Mouse (Mus musculus) layer of hippocampus, postnatal 36 days (tissue): ENCODE measurements around the gene Tssc4. TPM values are rescaled to one million over a fixed set of nuclear protein-coding genes. Genes with fewer than 3 reads are reported as not detected.

ENCODE experiments used
- DNase-seq, 2 experiments: peaks; one replicate each; pipeline ENCODE4 v3.0.0; 2022
- total RNA-seq, 2 experiments: library from RNA; stranded (reverse); gene quantifications; 2 replicates each; pipeline ENCODE4 v1.2.3; 2021

Gene Tssc4
- total RNA-seq, 2 experiments from 2014 or later, result 40.0 to 46.3 TPM

GRCm38 (mm10) chr7:143069751-143070400, 827 bp downstream of the Tssc4 start:
- DNase-seq, result no peak

DNA sequence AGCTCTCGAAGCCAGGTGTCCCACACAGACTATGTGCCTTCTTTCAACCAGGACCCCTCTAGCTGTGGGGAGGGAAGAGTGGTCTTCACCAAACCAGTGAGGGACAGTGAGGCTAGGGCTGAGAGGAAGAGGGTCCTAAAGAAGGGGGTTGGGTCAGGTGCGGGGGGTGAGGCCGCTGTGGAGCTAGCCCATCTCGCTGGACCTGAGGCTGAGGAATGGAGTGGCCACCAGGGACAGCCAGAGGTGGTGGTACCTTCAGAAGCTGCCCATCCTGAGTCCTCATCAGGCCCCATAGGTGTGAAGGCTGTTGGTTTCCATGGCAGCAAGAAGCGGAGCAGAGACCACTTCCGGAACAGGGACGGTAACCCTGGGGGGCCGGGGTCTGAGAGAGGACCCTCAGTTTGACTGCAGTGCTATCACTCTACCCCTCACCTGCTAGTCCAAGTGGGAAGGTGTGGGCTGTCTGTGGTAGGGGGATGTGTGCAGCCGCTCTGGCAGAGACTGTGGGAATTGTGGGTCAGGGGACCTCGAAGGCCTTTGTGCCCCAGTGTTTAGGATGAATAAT, 1.5 kb downstream of the Tssc4 start:
- DNase-seq, result no peak

GRCm38 (mm10) chr7:143072605-143073004, 3.6 kb downstream of the Tssc4 start:
- no peak for DNase-seq

DNA sequence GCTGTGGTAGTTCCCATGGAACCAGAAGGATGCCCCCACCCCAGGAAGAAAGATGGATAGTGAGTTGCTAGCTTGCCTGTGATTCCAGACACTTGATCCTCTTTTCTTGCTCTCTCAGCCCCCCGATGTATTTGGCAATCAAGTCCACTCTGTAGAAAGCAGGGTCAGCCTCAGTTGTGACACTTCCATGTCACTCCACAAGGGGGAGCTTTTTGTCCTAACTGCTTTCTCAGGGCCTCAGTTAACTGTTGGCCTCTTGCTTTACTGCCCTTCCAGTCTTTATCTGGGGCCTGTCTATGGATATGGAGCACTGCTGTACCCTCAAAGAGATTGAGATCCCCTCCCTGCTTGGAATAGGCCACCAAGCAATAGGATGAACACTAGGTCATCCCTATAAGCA, 4.0 kb downstream of the Tssc4 start:
- DNase-seq, result no peak

GRCm38 (mm10) chr7:143075394-143075793, 6.3 kb downstream of the Tssc4 start:
- no peak for DNase-seq

DNA sequence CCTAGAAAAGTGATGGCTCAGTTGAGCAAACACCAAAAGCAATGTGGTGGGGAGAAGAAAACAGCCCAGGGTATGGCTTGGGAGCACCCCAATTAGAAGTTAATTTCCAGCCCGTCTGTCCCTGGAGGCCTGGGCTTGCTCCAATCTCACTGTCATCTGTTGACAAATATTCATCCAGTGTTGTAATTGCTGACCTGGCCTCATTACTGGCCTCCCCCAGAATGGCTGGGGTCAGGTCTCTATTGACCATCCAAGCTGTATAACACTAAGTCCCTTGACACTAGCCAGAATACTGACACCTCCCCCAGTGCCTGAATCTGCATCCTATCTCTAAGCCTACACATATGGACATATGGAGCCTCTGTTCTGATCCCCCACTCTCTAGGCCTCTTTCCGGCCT, 8.3 kb downstream of the Tssc4 start:
- no peak for DNase-seq

DNA sequence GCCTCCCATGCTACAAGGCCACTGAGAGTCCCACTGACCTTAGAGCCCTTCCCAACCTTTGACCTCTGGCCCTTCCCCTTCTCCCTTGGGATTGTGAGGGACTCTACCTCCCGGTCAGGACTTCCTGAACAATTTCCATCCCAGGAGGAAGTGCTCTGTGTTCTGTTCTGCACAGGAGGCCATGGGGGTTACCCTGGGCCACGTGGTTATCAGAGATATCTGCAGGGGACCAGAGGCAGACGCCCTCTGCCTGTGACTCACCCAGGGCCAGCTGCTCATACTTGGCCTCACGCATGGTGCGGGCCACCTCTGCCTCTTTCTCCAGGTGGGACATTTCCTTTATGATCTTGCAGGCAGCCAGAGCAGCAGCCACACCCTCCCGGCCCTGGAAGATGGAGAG, 13.0 kb downstream of the Tssc4 start:
- DNase-seq, result no peak

- DNase-seq, result no peak
Measured at GRCm38 (mm10) chr7:143083708-143084107, 14.7 kb downstream of the Tssc4 start.

DNA sequence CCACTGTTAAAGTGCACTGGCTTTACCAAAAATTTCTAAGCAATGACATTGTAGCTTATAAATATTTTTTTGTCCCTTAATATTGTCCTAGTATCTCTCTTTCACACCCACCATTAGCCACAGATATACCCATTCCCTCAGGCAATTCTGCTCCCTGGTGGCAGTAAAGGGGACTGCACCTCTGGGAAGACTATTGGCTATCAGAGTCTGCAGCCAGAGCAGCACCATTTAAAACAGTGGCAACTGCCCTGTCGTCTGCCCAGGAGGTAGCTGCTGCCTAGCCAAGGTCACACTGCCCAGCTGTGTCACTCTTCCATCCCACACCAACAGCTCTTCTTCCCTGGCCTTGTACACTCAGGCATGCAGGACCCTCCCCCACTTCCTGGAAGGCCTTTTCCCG, 17.3 kb downstream of the Tssc4 start:
- no peak for DNase-seq

DNA sequence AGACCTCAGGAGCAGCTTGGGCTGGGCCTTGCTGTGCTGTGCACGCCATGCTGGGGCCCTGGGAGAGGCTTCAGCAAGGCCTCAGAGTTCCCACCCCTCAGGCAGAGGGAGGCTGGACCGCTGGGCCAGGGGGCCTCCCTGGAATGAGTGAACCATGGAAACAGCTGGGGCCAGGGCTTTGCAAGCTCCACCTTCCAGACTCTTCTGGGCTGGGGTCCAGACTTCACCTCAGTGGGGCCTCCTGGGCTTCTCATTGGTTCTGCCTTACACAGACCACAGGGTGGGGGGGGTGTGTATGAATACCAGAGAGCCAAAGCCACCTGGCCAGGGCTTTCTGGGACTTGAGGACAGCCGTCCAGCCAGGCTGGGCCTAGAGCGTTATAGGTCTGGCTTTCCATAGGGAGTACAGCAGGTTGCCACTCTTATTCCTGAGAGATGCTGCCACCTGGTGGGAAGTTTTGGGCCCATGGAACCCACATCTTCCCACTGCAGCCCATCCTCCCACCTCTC, 18.1 kb downstream of the Tssc4 start:
- no peak for DNase-seq

- no peak for DNase-seq
Measured at GRCm38 (mm10) chr7:143093847-143094246, 24.8 kb downstream of the Tssc4 start.

- peak; percentile 36 to 48 for DNase-seq
Measured at GRCm38 (mm10) chr7:143094592-143095553, 25.8 kb downstream of the Tssc4 start, which contains the start of gene Trpm5. Gene Trpm5, minus strand, starts transcription at chr7:143094642.

- no peak for DNase-seq
Measured at GRCm38 (mm10) chr7:143095554-143095907, 26.5 kb downstream of the Tssc4 start.

DNA sequence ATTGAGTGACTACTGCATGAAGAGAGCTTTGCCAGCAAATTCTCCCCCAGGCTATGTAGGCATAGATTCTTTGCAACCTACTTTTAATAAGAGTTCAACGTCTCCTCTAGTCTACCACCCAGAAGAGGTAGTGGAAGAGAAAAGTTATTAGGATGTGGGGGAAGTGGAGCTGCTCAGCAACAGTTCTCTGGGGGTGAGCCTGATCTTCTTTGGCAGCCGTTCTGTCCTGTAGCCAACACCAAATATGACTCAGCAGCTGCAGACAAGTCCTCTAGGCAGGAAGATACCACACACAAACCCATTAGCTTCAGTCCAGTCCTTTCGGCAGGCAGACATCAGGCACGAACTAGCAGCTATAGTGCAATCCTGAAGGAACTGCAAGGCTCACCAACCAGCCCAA, 31.7 kb downstream of the Tssc4 start:
- DNase-seq, result no peak

DNA sequence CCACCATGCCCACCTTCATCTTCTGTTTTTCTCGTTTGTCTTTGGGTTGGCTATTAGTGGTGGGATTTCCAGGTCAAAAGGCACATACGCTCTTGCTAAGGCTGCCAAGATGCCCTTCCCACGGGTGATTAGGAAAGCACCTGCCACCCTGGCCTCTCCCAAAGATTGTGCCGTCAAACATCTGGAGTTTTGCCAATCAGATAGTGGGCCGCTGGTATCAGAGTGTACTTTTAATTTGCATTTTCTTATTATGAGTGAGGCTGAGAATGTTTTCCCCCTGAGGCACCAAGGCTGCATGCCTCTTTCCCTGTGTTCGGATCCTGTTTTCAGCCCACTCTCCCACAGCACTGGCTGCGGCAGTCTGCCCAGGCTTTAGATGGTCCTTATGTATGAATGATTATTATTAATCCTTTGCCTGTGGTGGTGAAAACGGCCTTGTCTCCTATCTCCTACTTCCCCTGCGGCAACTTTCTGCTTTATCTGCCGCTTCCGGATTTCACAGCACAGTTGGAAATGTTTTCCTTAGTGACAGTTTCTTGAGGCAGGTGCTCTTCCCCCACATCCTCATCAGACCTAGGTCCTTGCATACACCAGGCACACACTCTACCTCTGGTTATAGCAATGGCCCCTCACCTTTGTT, 36.3 kb downstream of the Tssc4 start:
- DNase-seq, result no peak

DNA sequence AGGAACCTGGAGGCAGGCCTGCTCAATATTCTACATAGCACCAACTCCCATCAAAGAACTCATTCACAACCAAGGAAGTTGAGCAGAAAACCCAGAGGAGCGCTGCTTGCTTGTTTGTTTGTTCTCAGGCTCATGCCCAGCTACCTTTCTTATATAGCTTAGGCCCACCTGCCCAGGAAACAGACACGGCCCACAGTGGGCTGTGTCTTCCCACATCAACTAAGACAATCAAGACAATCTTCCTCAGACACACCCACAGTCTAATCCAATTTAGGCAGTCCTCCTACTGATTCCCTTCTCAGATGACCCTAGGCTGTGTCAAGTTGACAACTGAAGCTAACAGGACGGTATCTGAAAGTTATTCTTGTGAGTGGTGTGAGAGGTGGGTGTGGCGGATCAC, 37.0 kb downstream of the Tssc4 start, which contains the start of gene Kcnq1:
Kcnq1 (plus strand) TSS at position 301 of the 400 bp plus-strand sequence.
- no peak for DNase-seq

DNA sequence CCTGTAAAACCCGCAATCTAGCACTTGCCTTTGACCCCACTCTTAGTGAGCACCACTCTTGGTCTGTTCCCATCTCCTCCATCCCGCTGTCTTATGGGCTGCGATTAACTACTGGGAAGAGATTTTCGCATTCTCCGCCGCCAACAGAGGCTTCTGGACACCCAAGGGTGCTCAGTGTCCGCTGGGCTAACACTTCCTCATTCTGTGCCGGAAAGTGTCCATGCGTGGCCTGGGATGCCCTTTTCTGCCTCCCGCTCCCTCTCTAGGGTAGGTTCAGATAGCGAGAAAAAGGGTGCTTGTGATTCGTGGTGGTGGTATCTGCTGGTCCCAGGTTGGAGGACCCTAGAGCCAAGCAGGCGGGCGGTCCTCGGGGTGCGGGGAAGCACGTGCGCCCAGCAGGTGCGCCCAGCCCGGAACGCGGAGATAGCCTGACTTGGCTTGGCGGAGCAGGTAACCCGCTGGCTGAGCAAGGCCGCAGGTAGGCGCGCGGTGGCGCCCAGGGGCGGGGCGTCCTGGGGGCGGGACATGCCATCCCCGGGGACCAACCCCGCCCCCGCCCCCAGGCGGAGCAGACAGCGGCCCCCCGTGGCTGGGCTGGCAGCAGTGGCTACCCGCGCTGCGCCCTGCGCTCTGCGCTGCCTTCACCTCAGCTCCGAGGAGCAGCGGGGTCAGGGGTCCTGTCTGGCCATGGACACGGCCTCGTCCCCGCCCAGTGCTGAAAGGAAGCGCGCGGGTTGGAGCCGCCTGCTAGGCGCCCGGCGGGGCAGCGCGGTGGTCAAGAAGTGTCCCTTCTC, 37.8 kb downstream of the Tssc4 start:
- DNase-seq, result no peak

DNA sequence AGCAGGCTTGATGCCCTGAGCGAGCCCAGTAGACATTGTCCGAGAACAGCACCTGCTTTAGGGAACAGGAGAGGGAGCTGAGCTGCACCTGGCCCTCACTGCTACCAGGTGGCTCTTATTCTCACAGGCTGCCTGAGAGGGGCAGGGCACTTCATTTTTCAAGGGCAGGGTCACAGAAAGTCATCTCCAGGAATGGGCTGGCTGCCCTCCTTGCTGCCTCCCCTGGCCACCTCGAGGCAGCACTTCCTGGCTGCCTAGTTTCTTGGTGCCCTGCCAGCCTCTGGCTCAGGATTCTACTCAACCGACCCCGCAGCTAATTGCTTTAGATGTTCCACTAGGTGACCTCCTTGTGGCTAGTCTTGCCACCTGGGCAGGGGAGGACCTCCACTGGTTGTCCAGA, 39.2 kb downstream of the Tssc4 start:
- no peak for DNase-seq

DNA sequence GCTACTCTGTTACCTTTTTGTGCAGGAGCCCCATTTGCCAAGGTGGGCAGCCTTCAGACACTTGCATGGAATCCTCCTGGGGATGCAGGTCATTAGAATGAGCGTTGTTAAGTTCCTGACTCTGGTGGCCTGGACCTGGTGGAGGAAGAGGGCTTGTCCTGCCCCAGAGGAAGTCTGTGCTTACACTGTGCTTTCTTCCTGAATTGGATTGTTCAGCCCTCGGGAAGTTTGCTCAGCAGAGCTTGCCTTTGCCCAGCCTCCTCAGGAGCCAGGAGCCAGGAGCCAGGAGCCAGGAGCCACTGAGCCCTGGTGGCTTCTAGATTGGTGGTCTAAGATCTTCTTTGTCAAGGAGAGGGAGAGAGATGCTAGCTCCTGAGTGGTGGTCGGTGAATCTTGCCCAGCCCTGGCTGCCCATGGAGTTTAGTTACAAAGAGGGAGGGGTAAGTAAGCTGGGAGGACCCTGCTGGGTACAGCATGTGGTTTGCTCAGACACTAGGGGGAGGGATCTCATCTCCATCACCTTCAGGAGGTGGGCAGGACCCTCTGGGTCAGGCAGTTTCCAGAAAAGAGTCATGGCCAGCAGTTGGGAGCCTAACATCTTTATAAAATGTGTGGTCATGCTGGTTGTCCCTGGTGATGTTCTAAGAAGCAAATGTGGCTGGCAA, 40.1 kb downstream of the Tssc4 start:
- DNase-seq, result no peak

- DNase-seq, result no peak
Measured at GRCm38 (mm10) chr7:143109696-143110095, 40.6 kb downstream of the Tssc4 start.

GRCm38 (mm10) chr7:143110803-143111202, 41.8 kb downstream of the Tssc4 start:
- no peak for DNase-seq
